Mouse (Mus musculus): ENCODE results near the gene Tacr2.

Tacr2 gene

GRCm38 (mm10) chr10:62239270-62239669 lies 13.0 kb upstream of the Tacr2 start:
- DNase-seq (ENCODE audit: low spot score), result no peak

- no peak for DNase-seq (ENCODE audit: low spot score)
Measured at GRCm38 (mm10) chr10:62242358-62242757, 9.9 kb upstream of the Tacr2 start.

- DNase-seq (ENCODE audit: low spot score), result no peak
Measured at GRCm38 (mm10) chr10:62242896-62243295, 9.3 kb upstream of the Tacr2 start.

GRCm38 (mm10) chr10:62244067-62244466 lies 8.2 kb upstream of the Tacr2 start:
- DNase-seq (ENCODE audit: low spot score), result no peak

- no peak for DNase-seq (ENCODE audit: low spot score)
Measured at GRCm38 (mm10) chr10:62247156-62247555, 5.1 kb upstream of the Tacr2 start.

- DNase-seq (ENCODE audit: low spot score), result no peak
Measured at GRCm38 (mm10) chr10:62247815-62248214, 4.4 kb upstream of the Tacr2 start.

- no peak for DNase-seq (ENCODE audit: low spot score)
Measured at GRCm38 (mm10) chr10:62252496-62253235, 428 bp downstream of the Tacr2 start.

- DNase-seq (ENCODE audit: low spot score), result no peak
Measured at GRCm38 (mm10) chr10:62258298-62258697, 6.1 kb downstream of the Tacr2 start.

- DNase-seq (ENCODE audit: low spot score), result peak; percentile 69
Measured at GRCm38 (mm10) chr10:62261115-62261886, 9.1 kb downstream of the Tacr2 start.

- DNase-seq (ENCODE audit: low spot score), result no peak
Measured at GRCm38 (mm10) chr10:62264299-62264698, 12.1 kb downstream of the Tacr2 start.

GRCm38 (mm10) chr10:62269278-62269677 lies 17.0 kb downstream of the Tacr2 start:
- no peak for DNase-seq (ENCODE audit: low spot score)

GRCm38 (mm10) chr10:62275235-62275634 lies 23.0 kb downstream of the Tacr2 start:
- peak; percentile 71 for DNase-seq (ENCODE audit: low spot score)

GRCm38 (mm10) chr10:62277499-62278293 lies 25.5 kb downstream of the Tacr2 start:
- DNase-seq (ENCODE audit: low spot score), result no peak

- DNase-seq (ENCODE audit: low spot score), result no peak
Measured at GRCm38 (mm10) chr10:62279066-62279465, 26.8 kb downstream of the Tacr2 start.

GRCm38 (mm10) chr10:62279671-62280070 lies 27.4 kb downstream of the Tacr2 start:
- DNase-seq (ENCODE audit: low spot score), result no peak

GRCm38 (mm10) chr10:62282782-62283181 lies 30.5 kb downstream of the Tacr2 start:
- no peak for DNase-seq (ENCODE audit: low spot score)

- DNase-seq (ENCODE audit: low spot score), result no peak
Measured at GRCm38 (mm10) chr10:62283206-62283792, 31.1 kb downstream of the Tacr2 start.

- DNase-seq (ENCODE audit: low spot score), result no peak
Measured at GRCm38 (mm10) chr10:62287460-62288124, 35.4 kb downstream of the Tacr2 start.

- no peak for DNase-seq (ENCODE audit: low spot score)
Measured at GRCm38 (mm10) chr10:62294112-62294511, 41.9 kb downstream of the Tacr2 start.

GRCm38 (mm10) chr10:62296086-62296872 lies 44.0 kb downstream of the Tacr2 start:
- peak; percentile 38 for DNase-seq (ENCODE audit: low spot score)

Data from testis, postnatal 14 days (tissue).